Mouse (Mus musculus) heart, embryonic 13.5 days (tissue): ENCODE results near the gene Col28a1. TPM values are rescaled to one million over a fixed set of nuclear protein-coding genes. Genes with fewer than 3 reads are reported as not detected.
A peak's percentile ranks its signal among the peaks of the same experiment; 100 is the strongest.

Experiments used
- ATAC-seq: fragments of 200-750 bp; cut with Nextera tagmentation; 2 replicates; pipeline ENCODE4 v1.8.0; 2017; ENCODE audit warnings: moderate TSS enrichment; ENCODE audit not compliant: insufficient number of reproducible peaks, low FRiP score, low TSS enrichment; ENCODE audit errors: extremely low read depth
- H3K27ac ChIP-seq: fragments of 300-500 bp; sonication (generic); replicated peaks from 2 replicates; pipeline ENCODE4 v1.5.1; 2015; ENCODE audit warnings: moderate library complexity, mild to moderate bottlenecking, inconsistent platforms
- H3K27me3 ChIP-seq: fragments of 300-500 bp; sonication (generic); replicated peaks from 2 replicates; pipeline ENCODE4 v1.6.1; 2015; ENCODE audit warnings: mild to moderate bottlenecking, inconsistent platforms
- H3K36me3 ChIP-seq: fragments of 300-500 bp; sonication (generic); 2 replicates; pipeline ENCODE4 v1.6.1; 2015; ENCODE audit warnings: mild to moderate bottlenecking, inconsistent platforms
- H3K4me1 ChIP-seq: fragments of 300-500 bp; sonication (generic); 2 replicates; pipeline ENCODE4 v1.6.1; 2015; ENCODE audit warnings: inconsistent platforms
- H3K4me2 ChIP-seq: fragments of 300-500 bp; sonication (generic); 2 replicates; pipeline ENCODE4 v1.6.1; 2015; ENCODE audit warnings: inconsistent platforms, mild to moderate bottlenecking, moderate library complexity
- H3K4me3 ChIP-seq: fragments of 300-500 bp; sonication (generic); 2 replicates; pipeline ENCODE4 v1.5.1; 2015; ENCODE audit warnings: moderate library complexity, mild to moderate bottlenecking, inconsistent platforms
- H3K9ac ChIP-seq: fragments of 300-500 bp; sonication (generic); 2 replicates; pipeline ENCODE4 v1.6.1; 2015; ENCODE audit warnings: inconsistent platforms, mild to moderate bottlenecking, moderate library complexity
- H3K9me3 ChIP-seq: fragments of 300-500 bp; sonication (generic); 2 replicates; pipeline ENCODE4 v1.6.1; 2016; ENCODE audit warnings: inconsistent platforms
- WGBS: fragments of 180-500 bp; shearing (Covaris S2); methylation state at CpG from one replicate; pipeline ENCODE4 v1.1.7; 2015; ENCODE audit warnings: mixed read lengths; 5-methylcytosine and 5-hydroxymethylcytosine counted together
- polyA plus RNA-seq: library from polyadenylated mRNA; unstranded; fragments of >200 nt; fragmentation: Nextera tagmentation; extraction: Ambion mirVana; gene quantifications from 2 replicates; pipeline ENCODE4 v1.2.1, GENCODE M21; 2015

Gene Col28a1
- polyA plus RNA-seq, 1 experiment from 2014 or later: 0.19 TPM

DNA sequence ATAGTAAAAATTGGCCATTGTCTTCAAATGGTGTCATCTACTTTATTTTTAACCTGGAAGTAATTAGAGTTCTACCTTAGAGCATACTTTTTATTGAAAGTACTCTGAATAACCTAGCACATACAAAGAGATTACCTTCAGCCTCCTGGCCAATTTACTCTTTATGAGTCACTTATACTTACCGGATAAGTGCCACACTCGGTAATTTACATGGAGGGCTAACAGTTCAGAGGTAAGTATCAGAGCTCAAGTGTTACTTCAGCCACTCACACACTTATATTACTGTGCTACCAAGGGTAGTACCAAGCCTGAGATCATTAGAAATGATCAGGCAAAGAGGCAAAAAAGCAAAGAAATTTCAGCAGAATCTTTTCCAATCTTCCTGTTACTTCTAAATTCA is 73.8 kb downstream of the Col28a1 start:
- ATAC-seq: no peak
- Histone ChIP-seq H3K36me3 (no peaks in the 10 kb centered on the region), H3K9me3 (no peaks in the 10 kb centered on the region), H3K27me3 (no peaks in the 10 kb centered on the region), H3K4me1 (no peaks in the 10 kb centered on the region), H3K4me2 (no peak overlapping the region), H3K27ac (no peak overlapping the region), H3K9ac (no peak overlapping the region), H3K4me3 (no peak overlapping the region)
- whole genome bisulfite sequencing: 82% methylated on average over 2 of the region's 2 CpGs

DNA sequence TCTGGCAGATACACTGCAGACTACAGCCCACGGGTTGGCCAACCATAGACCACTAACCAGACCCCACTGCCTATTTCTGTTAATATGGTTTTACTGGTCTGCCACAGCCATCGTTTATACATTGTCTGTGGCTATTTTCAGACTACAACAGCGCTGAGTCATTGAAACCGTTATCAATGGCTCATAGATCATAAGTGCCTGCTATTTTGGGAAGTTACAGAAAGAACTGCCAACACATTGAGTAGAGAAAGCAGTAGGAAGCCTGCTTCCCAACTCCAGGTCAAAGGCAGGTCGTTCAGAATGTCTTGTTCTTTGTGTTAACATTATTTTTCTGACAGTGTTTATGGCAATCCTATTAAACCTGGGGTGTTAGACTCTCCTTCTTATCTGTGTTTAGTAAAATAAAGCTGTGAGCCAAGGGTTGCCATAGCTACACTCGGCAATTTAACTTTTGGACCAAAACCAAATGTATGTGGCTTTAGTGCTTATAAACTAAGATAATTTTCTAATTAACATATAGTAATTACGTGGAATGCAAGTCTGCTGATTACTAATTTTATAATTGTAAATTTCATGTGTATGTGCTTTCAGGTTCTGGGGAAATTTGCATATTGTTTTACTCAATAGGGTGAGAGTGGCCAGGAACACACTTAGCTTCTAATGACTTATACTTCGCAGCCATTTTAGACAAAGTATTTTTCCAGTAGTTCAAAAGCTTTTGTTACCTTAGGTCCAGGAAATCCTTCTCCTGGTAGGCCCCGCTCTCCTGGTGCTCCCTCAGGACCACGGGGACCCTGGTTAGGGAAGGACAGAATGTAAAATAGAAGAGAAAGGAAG is 86.3 kb downstream of the Col28a1 start:
- peak overlapping the region; percentile 31 for H3K4me2 ChIP-seq

GRCm38 (mm10) chr6:8101224-8101623 is 91.2 kb downstream of the Col28a1 start:
- Histone ChIP-seq H3K27me3 (no peaks in the 10 kb centered on the region), H3K4me1 (peaks cover 11% of the 10 kb centered on the region), H3K4me2 (no peak overlapping the region), H3K36me3 (no peaks in the 10 kb centered on the region), H3K4me3 (no peak overlapping the region), H3K27ac (no peak overlapping the region), H3K9ac (no peak overlapping the region), H3K9me3 (no peaks in the 10 kb centered on the region)
- ATAC-seq: no peak

More for the DNA sequence above, 86.3 kb downstream of the Col28a1 start:
- no peaks in the 10 kb centered on the region for H3K36me3 ChIP-seq
- no peak overlapping the region for H3K4me3 ChIP-seq
- peaks cover 16% of the 10 kb centered on the region for H3K4me1 ChIP-seq
- H3K9me3 ChIP-seq: no peaks in the 10 kb centered on the region
- no peak; the same call in 1 of the 2 replicates for ATAC-seq
- H3K27ac ChIP-seq: peak overlapping the region; percentile 87
- H3K27me3 ChIP-seq: no peaks in the 10 kb centered on the region
- WGBS: 42% methylated on average over 10 of the region's 10 CpGs
- no peak overlapping the region for H3K9ac ChIP-seq

DNA sequence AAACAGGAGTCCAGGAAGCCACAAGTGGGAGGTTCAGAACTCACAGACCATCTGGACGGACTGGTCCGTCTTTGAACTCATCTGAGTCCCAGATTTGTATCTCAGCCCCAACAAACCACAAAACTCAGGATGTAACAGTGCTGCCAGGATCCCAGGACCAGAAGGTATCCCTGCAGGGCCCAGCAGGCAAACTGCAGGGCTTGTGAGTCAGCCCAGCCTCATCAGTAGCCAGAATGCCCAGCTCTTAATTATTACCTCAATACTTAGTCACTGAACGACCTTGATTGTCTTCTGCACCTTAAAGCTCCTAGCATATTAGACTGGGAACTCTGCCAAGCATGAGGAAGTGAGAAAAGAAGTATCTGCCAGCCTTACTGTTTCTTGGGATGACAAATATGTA is 96.6 kb downstream of the Col28a1 start:
- WGBS: 51% methylated on average over 3 of the region's 3 CpGs
- Histone ChIP-seq H3K4me1 (peaks cover 16% of the 10 kb centered on the region), H3K27ac (no peak overlapping the region), H3K4me2 (no peak overlapping the region), H3K9ac (no peak overlapping the region), H3K36me3 (no peaks in the 10 kb centered on the region), H3K4me3 (no peak overlapping the region), H3K27me3 (no peaks in the 10 kb centered on the region), H3K9me3 (no peaks in the 10 kb centered on the region)
- ATAC-seq: no peak

DNA sequence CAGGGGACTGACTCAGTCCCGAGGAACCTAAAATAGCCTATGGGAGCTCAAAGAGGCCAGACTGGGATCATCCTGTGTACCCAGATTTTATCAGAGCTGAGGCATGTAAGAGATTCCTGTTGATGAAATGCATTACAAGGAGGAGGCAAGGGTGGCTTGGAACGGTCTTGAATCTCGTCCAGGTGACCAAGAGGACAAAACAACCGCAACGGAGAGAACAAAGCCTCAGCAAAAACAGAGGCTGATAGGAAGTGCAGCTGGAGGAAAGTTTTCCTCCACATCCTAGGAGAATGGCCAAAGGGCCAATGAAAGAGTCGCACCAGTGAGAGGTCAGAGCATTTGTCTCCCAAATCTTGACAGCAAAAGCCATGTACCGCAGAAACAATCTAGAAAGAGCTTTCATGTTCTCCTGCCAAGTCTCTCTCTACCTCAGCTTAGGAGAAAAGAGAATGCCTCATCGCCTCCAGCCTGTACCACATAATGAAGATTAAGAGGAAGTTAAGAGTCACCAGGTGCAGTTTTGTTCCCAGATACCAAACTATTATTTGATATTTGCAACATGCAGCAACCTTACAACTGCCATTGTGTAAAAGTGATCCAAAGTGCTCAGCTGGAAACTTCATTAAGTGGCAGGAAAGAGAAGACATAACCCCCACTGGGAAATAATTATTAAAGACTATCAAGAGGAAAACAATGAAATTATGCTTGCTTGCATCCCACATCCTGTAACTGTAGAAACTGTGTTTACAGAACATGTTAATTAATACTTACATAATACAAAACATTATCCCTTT is 98.1 kb downstream of the Col28a1 start:
- ATAC-seq: no peak
- Histone ChIP-seq H3K9me3 (no peaks in the 10 kb centered on the region), H3K9ac (no peak overlapping the region), H3K36me3 (no peaks in the 10 kb centered on the region), H3K27ac (no peak overlapping the region), H3K4me2 (no peak overlapping the region), H3K27me3 (no peaks in the 10 kb centered on the region), H3K4me3 (no peak overlapping the region), H3K4me1 (peaks cover 16% of the 10 kb centered on the region)
- 58% methylated on average over 8 of the region's 8 CpGs for WGBS

GRCm38 (mm10) chr6:8093556-8093955 is 98.9 kb downstream of the Col28a1 start:
- 76% methylated on average over 7 of the region's 7 CpGs for WGBS
- no peaks in the 10 kb centered on the region for H3K36me3 ChIP-seq
- no peak overlapping the region for H3K4me3 ChIP-seq
- no peak overlapping the region for H3K4me2 ChIP-seq
- no peaks in the 10 kb centered on the region for H3K9me3 ChIP-seq
- ATAC-seq: no peak
- no peaks in the 10 kb centered on the region for H3K27me3 ChIP-seq
- no peak overlapping the region for H3K9ac ChIP-seq
- H3K27ac ChIP-seq: no peak overlapping the region
- H3K4me1 ChIP-seq: peaks cover 16% of the 10 kb centered on the region

GRCm38 (mm10) chr6:8086847-8087246 is 105.6 kb downstream of the Col28a1 start:
- Histone ChIP-seq H3K4me3 (no peak overlapping the region), H3K27me3 (no peaks in the 10 kb centered on the region), H3K9me3 (no peaks in the 10 kb centered on the region), H3K36me3 (no peaks in the 10 kb centered on the region), H3K4me2 (no peak overlapping the region), H3K27ac (no peak overlapping the region), H3K4me1 (no peaks in the 10 kb centered on the region; the same call in 1 of the 2 replicates), H3K9ac (no peak overlapping the region)
- ATAC-seq: no peak
- 62% methylated on average over 3 of the region's 3 CpGs for WGBS

GRCm38 (mm10) chr6:8084806-8085205 is 107.6 kb downstream of the Col28a1 start:
- H3K9me3 ChIP-seq: no peaks in the 10 kb centered on the region
- WGBS: 48% methylated on average over 7 of the region's 7 CpGs
- no peak overlapping the region for H3K4me3 ChIP-seq
- H3K9ac ChIP-seq: no peak overlapping the region
- ATAC-seq: no peak
- H3K4me1 ChIP-seq: no peaks in the 10 kb centered on the region; the same call in 1 of the 2 replicates
- no peak overlapping the region for H3K4me2 ChIP-seq
- no peak overlapping the region for H3K27ac ChIP-seq
- no peaks in the 10 kb centered on the region for H3K36me3 ChIP-seq
- no peaks in the 10 kb centered on the region for H3K27me3 ChIP-seq

DNA sequence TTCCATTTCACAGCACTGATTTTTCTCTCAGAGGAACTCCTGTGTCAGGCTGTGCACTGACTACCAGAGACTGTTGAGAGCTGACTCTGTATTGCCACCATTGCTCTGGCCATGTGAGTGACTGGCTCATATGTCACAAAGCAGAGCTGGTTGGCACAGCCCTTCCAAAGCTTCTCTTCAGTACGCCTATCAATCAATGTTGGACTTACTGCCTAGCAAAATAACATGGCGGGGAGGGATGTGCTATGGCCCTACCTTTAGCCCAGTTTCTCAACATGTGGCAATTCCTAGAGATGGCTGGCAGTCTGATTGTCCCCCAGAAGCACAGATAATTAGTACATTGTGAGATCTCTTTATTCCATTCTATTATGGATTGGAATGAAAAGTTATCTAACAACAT is 109.2 kb downstream of the Col28a1 start:
- WGBS: 81% methylated on average over 2 of the region's 2 CpGs
- Histone ChIP-seq H3K27ac (no peak overlapping the region), H3K36me3 (no peaks in the 10 kb centered on the region), H3K4me3 (no peak overlapping the region), H3K4me2 (no peak overlapping the region), H3K9me3 (no peaks in the 10 kb centered on the region), H3K27me3 (no peaks in the 10 kb centered on the region), H3K9ac (no peak overlapping the region), H3K4me1 (no peaks in the 10 kb centered on the region; the same call in 1 of the 2 replicates)
- no peak for ATAC-seq

DNA sequence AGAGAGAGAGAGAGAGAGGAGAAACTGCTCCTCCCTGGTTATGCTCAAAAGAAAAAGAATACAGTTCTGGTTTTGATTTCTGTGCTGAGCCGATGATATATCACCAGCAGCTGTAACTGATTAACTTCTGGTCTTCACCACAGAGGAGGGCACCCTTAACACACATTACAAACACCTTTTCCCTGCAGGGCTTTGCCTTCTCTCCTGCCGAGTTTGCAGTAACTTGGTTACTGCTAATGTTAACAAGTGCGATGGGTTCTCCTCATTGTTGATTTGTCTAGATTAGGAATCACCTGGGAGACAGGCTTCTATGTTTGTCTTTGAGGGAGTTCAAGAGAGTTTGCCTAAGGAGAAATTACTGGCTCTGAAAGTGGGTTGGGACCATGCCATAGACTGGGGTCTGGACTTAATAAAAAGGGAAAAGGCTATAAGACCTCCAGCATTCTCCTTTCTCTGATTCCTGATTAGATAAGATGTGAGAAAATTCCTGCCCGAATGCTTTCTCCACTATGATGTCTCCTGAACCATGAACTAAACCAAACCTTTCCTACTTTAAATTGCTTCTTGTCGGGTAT is 114.8 kb downstream of the Col28a1 start:
- Histone ChIP-seq H3K27me3 (no peaks in the 10 kb centered on the region), H3K4me3 (no peak overlapping the region), H3K27ac (no peak overlapping the region), H3K36me3 (no peaks in the 10 kb centered on the region), H3K4me1 (no peaks in the 10 kb centered on the region), H3K9ac (no peak overlapping the region), H3K9me3 (no peaks in the 10 kb centered on the region), H3K4me2 (no peak overlapping the region)
- 38% methylated on average over 5 of the region's 5 CpGs for WGBS
- no peak for ATAC-seq

DNA sequence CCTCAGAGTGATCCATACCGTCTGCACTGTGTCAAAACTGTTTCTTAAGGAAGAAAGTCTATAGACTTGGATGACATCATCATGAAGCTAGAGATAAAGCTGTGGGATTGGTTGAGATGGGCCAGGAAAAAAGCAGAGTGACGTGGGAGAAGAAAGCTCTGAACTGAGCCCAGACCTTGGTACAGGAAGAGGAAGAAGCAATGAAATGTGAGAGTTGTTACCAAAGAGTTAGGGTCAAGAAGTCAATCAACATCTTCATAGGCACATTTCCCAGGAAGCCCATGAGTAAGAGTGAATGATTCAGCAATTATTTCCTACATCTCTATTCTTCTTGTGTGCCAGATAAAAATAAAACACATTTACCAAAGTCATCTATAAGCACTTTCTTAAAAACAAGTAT is 117.5 kb downstream of the Col28a1 start:
- WGBS: 61% methylated on average over 2 of the region's 2 CpGs
- Histone ChIP-seq H3K36me3 (no peaks in the 10 kb centered on the region), H3K27ac (no peak overlapping the region), H3K4me1 (no peaks in the 10 kb centered on the region), H3K4me2 (no peak overlapping the region), H3K9ac (no peak overlapping the region), H3K27me3 (no peaks in the 10 kb centered on the region), H3K4me3 (no peak overlapping the region), H3K9me3 (no peaks in the 10 kb centered on the region)
- ATAC-seq: no peak
